Mouse (Mus musculus) liver, embryonic 15.5 days (tissue): ENCODE data around the gene Asna1. TPM values are rescaled to one million over a fixed set of nuclear protein-coding genes. Genes with fewer than 3 reads are reported as not detected.

Source experiments
- ATAC-seq: fragments of 200-750 bp; cut with Nextera tagmentation; 2 replicates; pipeline ENCODE4 v1.8.0; 2017; ENCODE audit warnings: moderate number of reproducible peaks, mild to moderate bottlenecking, moderate library complexity; ENCODE audit not compliant: insufficient read depth
- H3K27ac ChIP-seq: fragments of 300-500 bp; sonication (generic); replicated peaks from 2 replicates; pipeline ENCODE4 v1.5.1; 2015; ENCODE audit warnings: mild to moderate bottlenecking, inconsistent platforms
- H3K27me3 ChIP-seq: fragments of 300-500 bp; sonication (generic); 2 replicates; pipeline ENCODE4 v1.6.1; 2015; ENCODE audit warnings: mild to moderate bottlenecking, inconsistent platforms
- H3K36me3 ChIP-seq: fragments of 300-500 bp; sonication (generic); replicated peaks from 2 replicates; pipeline ENCODE4 v1.6.1; 2015; ENCODE audit warnings: moderate library complexity, mild to moderate bottlenecking, inconsistent platforms
- H3K4me1 ChIP-seq: fragments of 300-500 bp; sonication (generic); replicated peaks from 2 replicates; pipeline ENCODE4 v1.6.1; 2015; ENCODE audit warnings: inconsistent platforms
- H3K4me2 ChIP-seq: fragments of 300-500 bp; sonication (generic); 2 replicates; pipeline ENCODE4 v1.6.1; 2015; ENCODE audit warnings: moderate library complexity, mild to moderate bottlenecking, inconsistent platforms
- H3K4me3 ChIP-seq: fragments of 300-500 bp; sonication (generic); replicated peaks from 2 replicates; pipeline ENCODE4 v1.5.1; 2015; ENCODE audit warnings: mild to moderate bottlenecking, inconsistent platforms
- H3K9ac ChIP-seq: fragments of 300-500 bp; sonication (generic); 2 replicates; pipeline ENCODE4 v1.6.1; 2015; ENCODE audit warnings: moderate library complexity, mild to moderate bottlenecking, inconsistent platforms
- H3K9me3 ChIP-seq: fragments of 300-500 bp; sonication (generic); replicated peaks from 2 replicates; pipeline ENCODE4 v1.6.1; 2016; ENCODE audit warnings: inconsistent platforms
- WGBS: fragments of 180-500 bp; shearing (Covaris S2); methylation state at CpG from one replicate; pipeline ENCODE4 v1.1.7; 2015; ENCODE audit warnings: mixed read lengths; ENCODE audit not compliant: insufficient replicate concordance; 5-methylcytosine and 5-hydroxymethylcytosine counted together
- polyA plus RNA-seq: library from polyadenylated mRNA; unstranded; fragments of >200 nt; fragmentation: Nextera tagmentation; extraction: Ambion mirVana; gene quantifications from 2 replicates; pipeline ENCODE4 v1.2.1, GENCODE M21; 2015

Gene Asna1
- polyA plus RNA-seq, 1 experiment from 2014 or later: 59.7 TPM

- H3K27ac ChIP-seq: peak overlapping the region; percentile 97
- H3K4me2 ChIP-seq: peak overlapping the region; percentile 99
- ATAC-seq: no peak
- H3K36me3 ChIP-seq: no peaks in the 10 kb centered on the region
- peak overlapping the region; percentile 85 for H3K4me3 ChIP-seq
- WGBS: 50% methylated on average over 11 of the region's 11 CpGs
- H3K4me1 ChIP-seq: peaks cover 98% of the 10 kb centered on the region
- H3K9ac ChIP-seq: peak overlapping the region; percentile 74; the same call in 1 of the 2 replicates
- peaks cover 21% of the 10 kb centered on the region; the same call in 1 of the 2 replicates for H3K27me3 ChIP-seq
- H3K9me3 ChIP-seq: no peaks in the 10 kb centered on the region
Observed at GRCm38 (mm10) chr8:84980622-84981358, 44.3 kb downstream of the Asna1 start.

- Histone ChIP-seq H3K4me3 (peak overlapping the region; percentile 85), H3K4me1 (peaks cover 98% of the 10 kb centered on the region), H3K4me2 (peak overlapping the region; percentile 99), H3K9me3 (no peaks in the 10 kb centered on the region), H3K27ac (peak overlapping the region; percentile 97), H3K36me3 (peaks cover 9% of the 10 kb centered on the region), H3K27me3 (peaks cover 21% of the 10 kb centered on the region; the same call in 1 of the 2 replicates), H3K9ac (peak overlapping the region; percentile 74)
- WGBS: 4% methylated on average over 42 of the region's 42 CpGs
- peak; percentile 33 for ATAC-seq
Observed at GRCm38 (mm10) chr8:84979599-84980421, 45.3 kb downstream of the Asna1 start.

GRCm38 (mm10) chr8:84978248-84978940 lies 46.7 kb downstream of the Asna1 start, which contains the start of gene Junb:
TSS of gene Junb (minus strand) at chr8:84978718.
- H3K4me2 ChIP-seq: peak within 1 kb of the TSS; percentile 99
- no peaks in the 10 kb centered on the region for H3K9me3 ChIP-seq
- peaks cover 23% of the 10 kb centered on the region for H3K36me3 ChIP-seq
- H3K9ac ChIP-seq: peak within 1 kb of the TSS; percentile 74
- H3K27me3 ChIP-seq: peaks cover 21% of the 10 kb centered on the region; the same call in 1 of the 2 replicates
- H3K27ac ChIP-seq: peak within 1 kb of the TSS; percentile 97
- peak; percentile 20 for ATAC-seq
- WGBS: under 1% methylated on average over 63 of the region's 63 CpGs
- H3K4me1 ChIP-seq: peaks cover 98% of the 10 kb centered on the region
- peak within 1 kb of the TSS; percentile 85 for H3K4me3 ChIP-seq

- Histone ChIP-seq H3K27me3 (peaks cover 21% of the 10 kb centered on the region; the same call in 1 of the 2 replicates), H3K4me3 (peak overlapping the region; percentile 85), H3K4me1 (peaks cover 100% of the 10 kb centered on the region)
Observed at GRCm38 (mm10) chr8:84977435-84978247, 47.4 kb downstream of the Asna1 start.

GRCm38 (mm10) chr8:84976763-84977434 lies 48.2 kb downstream of the Asna1 start:
- H3K27ac ChIP-seq: peak overlapping the region; percentile 97
- 2% methylated on average over 25 of the region's 25 CpGs for whole genome bisulfite sequencing
- no peaks in the 10 kb centered on the region for H3K9me3 ChIP-seq
- H3K4me3 ChIP-seq: peak overlapping the region; percentile 85
- H3K36me3 ChIP-seq: peaks cover 38% of the 10 kb centered on the region
- H3K4me1 ChIP-seq: peaks cover 100% of the 10 kb centered on the region
- peak overlapping the region; percentile 99 for H3K4me2 ChIP-seq
- peaks cover 21% of the 10 kb centered on the region; the same call in 1 of the 2 replicates for H3K27me3 ChIP-seq
- H3K9ac ChIP-seq: peak overlapping the region; percentile 74
- ATAC-seq: no peak

More at GRCm38 (mm10) chr8:84977435-84978247, 47.4 kb downstream of the Asna1 start:
- Histone ChIP-seq H3K27ac (peak overlapping the region; percentile 97), H3K9ac (peak overlapping the region; percentile 74), H3K4me2 (peak overlapping the region; percentile 99), H3K9me3 (no peaks in the 10 kb centered on the region), H3K36me3 (peaks cover 30% of the 10 kb centered on the region)
- WGBS: under 1% methylated on average over 70 of the region's 70 CpGs
- no peak for ATAC-seq

- Histone ChIP-seq H3K4me2 (peak overlapping the region; percentile 99), H3K27ac (peak overlapping the region; percentile 97), H3K4me1 (peaks cover 99% of the 10 kb centered on the region), H3K9me3 (no peaks in the 10 kb centered on the region), H3K4me3 (peak overlapping the region; percentile 85), H3K27me3 (peaks cover 21% of the 10 kb centered on the region; the same call in 1 of the 2 replicates), H3K36me3 (peaks cover 45% of the 10 kb centered on the region), H3K9ac (peak overlapping the region; percentile 74)
- ATAC-seq: peak; percentile 74
- under 1% methylated on average over 61 of the region's 61 CpGs for WGBS
Observed at GRCm38 (mm10) chr8:84976031-84976762, 48.9 kb downstream of the Asna1 start.

GRCm38 (mm10) chr8:84975434-84975833 lies 49.6 kb downstream of the Asna1 start:
- Histone ChIP-seq H3K4me2 (peak overlapping the region; percentile 99), H3K36me3 (peaks cover 52% of the 10 kb centered on the region), H3K27me3 (peaks cover 21% of the 10 kb centered on the region; the same call in 1 of the 2 replicates), H3K4me3 (peak overlapping the region; percentile 85), H3K4me1 (peaks cover 96% of the 10 kb centered on the region), H3K27ac (peak overlapping the region; percentile 97), H3K9ac (peak overlapping the region; percentile 74), H3K9me3 (no peaks in the 10 kb centered on the region)
- no peak for ATAC-seq
- WGBS: 32% methylated on average over 7 of the region's 7 CpGs

GRCm38 (mm10) chr8:84974543-84975142 lies 50.4 kb downstream of the Asna1 start:
- ATAC-seq: no peak
- 67% methylated on average over 8 of the region's 8 CpGs for WGBS
- Histone ChIP-seq H3K27me3 (peaks cover 21% of the 10 kb centered on the region; the same call in 1 of the 2 replicates), H3K4me3 (peak overlapping the region; percentile 85), H3K36me3 (peaks cover 57% of the 10 kb centered on the region), H3K9me3 (no peaks in the 10 kb centered on the region), H3K27ac (peak overlapping the region; percentile 97), H3K9ac (peak overlapping the region; percentile 74), H3K4me1 (peaks cover 90% of the 10 kb centered on the region), H3K4me2 (peak overlapping the region; percentile 99)
